Mouse (Mus musculus) small intestine, adult 2 months (tissue): ENCODE measurements around the gene Cstb.

Experiments
- CTCF ChIP-seq: fragments of 200-500 bp; IDR thresholded peaks from 2 replicates; pipeline ENCODE4 v1.5.1; 2012; ENCODE audit warnings: low read depth, mild to moderate bottlenecking, control low read depth, inconsistent platforms, low read length, moderate library complexity, mixed read lengths; ENCODE audit not compliant: insufficient replicate concordance, insufficient read length; ENCODE audit errors: extremely low read depth
- POLR2A ChIP-seq: fragments of 200-500 bp; IDR thresholded peaks from 2 replicates; pipeline ENCODE4 v1.6.1; 2012; ENCODE audit warnings: low read depth, mild to moderate bottlenecking, control low read depth, inconsistent platforms, low read length, moderate library complexity

GRCm38 (mm10) chr10:78401127-78401526 lies 24.3 kb upstream of the Cstb start:
- TF ChIP-seq CTCF (no peak), POLR2A (no peak)
